ENCODE assay signal across 8 mouse cellular contexts in the genomic region with DNA sequence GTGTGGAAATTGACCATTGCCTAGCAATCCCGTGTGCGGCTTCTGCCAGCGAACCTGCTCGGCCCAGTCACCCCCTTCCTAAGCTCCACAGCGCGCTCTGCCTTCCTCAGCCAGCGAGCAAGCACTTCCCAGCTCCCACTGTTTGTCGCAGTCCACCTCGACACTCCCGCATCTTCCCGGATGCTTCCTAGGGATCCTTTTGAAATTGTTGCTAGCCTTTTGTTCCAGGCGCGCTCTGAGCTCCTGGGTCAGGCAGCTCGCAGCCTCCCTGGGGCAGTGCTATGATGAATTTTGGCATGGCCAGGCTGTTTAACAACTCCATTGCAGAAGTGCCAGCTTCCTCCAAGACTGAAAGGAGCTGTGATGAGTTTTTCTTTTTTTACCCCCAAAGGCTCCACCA.
DNase-seq lines count a peak whose midpoint lies in the region; ATAC-seq lines count a peak whose summit lies in the region.

No protein-coding gene starts in this region.

- ATAC-seq in kidney, embryonic 14.5 days (ENCODE audit: low FRiP score, low TSS enrichment): no peak
- ATAC-seq in forebrain, embryonic 14.5 days: no peak
- no peak for ATAC-seq in liver, embryonic 13.5 days (ENCODE audit: low read depth)

- H3K27me3 ChIP-seq in kidney, embryonic 14.5 days (ENCODE audit: control insufficient read depth, insufficient read depth, low read length): no peaks in the 10 kb centered on the region
- H3K27me3 ChIP-seq in forebrain, embryonic 14.5 days (replicated peaks; ENCODE audit: control insufficient read depth, insufficient read depth, low read length): no peaks in the 10 kb centered on the region; the same call in 1 of the 2 replicates
- no peaks in the 10 kb centered on the region for H3K27me3 ChIP-seq in liver, embryonic 13.5 days

- H3K9me3 ChIP-seq in kidney, embryonic 14.5 days (ENCODE audit: control insufficient read depth, low read length): no peaks in the 10 kb centered on the region
- no peaks in the 10 kb centered on the region for H3K9me3 ChIP-seq in forebrain, embryonic 14.5 days (replicated peaks; ENCODE audit: control insufficient read depth, low read length)
- no peaks in the 10 kb centered on the region for H3K9me3 ChIP-seq in liver, embryonic 13.5 days (replicated peaks)

- DNase-seq in kidney, adult 11 months: no peak
- DNase-seq in adrenal gland, postnatal 36 days: peak; percentile 10 to 21
- peak; percentile 46 for DNase-seq in forebrain, embryonic 14.5 days (ENCODE audit: low spot score)
- no peak for DNase-seq in liver, embryonic 13.5 days
- DNase-seq in yolk sac, embryonic 10.5 days (ENCODE audit: low spot score): peak; percentile 12
- DNase-seq in layer of hippocampus, adult 8-10 months (ENCODE audit: low spot score in 2 of 2): no peak
- no peak for DNase-seq in natural killer cell, adult 2 months (ENCODE audit: low spot score in 2 of 2)

- no peaks in the 10 kb centered on the region for H3K36me3 ChIP-seq in kidney, embryonic 14.5 days (ENCODE audit: control insufficient read depth, insufficient read depth, low read length)
- H3K36me3 ChIP-seq in forebrain, embryonic 14.5 days (ENCODE audit: control insufficient read depth, insufficient read depth, low read length): no peaks in the 10 kb centered on the region
- H3K36me3 ChIP-seq in liver, embryonic 13.5 days: no peaks in the 10 kb centered on the region

- H3K27ac ChIP-seq in kidney, embryonic 14.5 days (ENCODE audit: low read depth, low read length): no peak overlapping the region
- peak overlapping the region; percentile 29; the same call in 1 of the 2 replicates for H3K27ac ChIP-seq in forebrain, embryonic 14.5 days (ENCODE audit: low read depth, low read length)
- no peak overlapping the region for H3K27ac ChIP-seq in liver, embryonic 13.5 days

- peak overlapping the region; percentile 45 for H3K4me2 ChIP-seq in kidney, embryonic 14.5 days (replicated peaks; ENCODE audit: low read depth, low read length)
- peak overlapping the region; percentile 42 for H3K4me2 ChIP-seq in forebrain, embryonic 14.5 days (ENCODE audit: low read length)
- H3K4me2 ChIP-seq in liver, embryonic 13.5 days: peak overlapping the region; percentile 10; the same call in 1 of the 2 replicates

- H3K4me3 ChIP-seq in kidney, embryonic 14.5 days (ENCODE audit: low read length): peak overlapping the region; percentile 27
- H3K4me3 ChIP-seq in forebrain, embryonic 14.5 days (ENCODE audit: low read depth, low read length): peak overlapping the region; percentile 15; the same call in 1 of the 2 replicates
- no peak overlapping the region for H3K4me3 ChIP-seq in liver, embryonic 13.5 days (replicated peaks)

- peak overlapping the region; percentile 1; the same call in 1 of the 2 replicates for H3K9ac ChIP-seq in kidney, embryonic 14.5 days (ENCODE audit: low read depth, low read length)
- peak overlapping the region; percentile 48 for H3K9ac ChIP-seq in forebrain, embryonic 14.5 days (ENCODE audit: low read length)
- no peak overlapping the region for H3K9ac ChIP-seq in liver, embryonic 13.5 days

- 2% methylated on average over 14 of the region's 14 CpGs for WGBS in kidney, embryonic 14.5 days
- 0% methylated on average over 14 of the region's 14 CpGs for WGBS in forebrain, embryonic 14.5 days
- WGBS in liver, embryonic 13.5 days (ENCODE audit: insufficient replicate concordance): 5% methylated on average over 14 of the region's 14 CpGs

- H3K4me1 ChIP-seq in kidney, embryonic 14.5 days (ENCODE audit: control insufficient read depth, insufficient read depth, low read length): peaks cover 16% of the 10 kb centered on the region; the same call in 1 of the 2 replicates
- H3K4me1 ChIP-seq in forebrain, embryonic 14.5 days (ENCODE audit: control insufficient read depth, insufficient read depth, low read length): peaks cover 17% of the 10 kb centered on the region
- H3K4me1 ChIP-seq in liver, embryonic 13.5 days (replicated peaks): no peaks in the 10 kb centered on the region

Comparison
In these comparisons a context has a peak if more than half of its experiments do, and no peak if none do; other contexts are left out.
1. DNase-seq: peak in adrenal gland, postnatal 36 days (2 of 2), forebrain, embryonic 14.5 days (single experiment) and yolk sac, embryonic 10.5 days (single experiment); none in kidney, adult 11 months (single experiment), liver, embryonic 13.5 days (single experiment), layer of hippocampus, adult 8-10 months (0 of 2) and natural killer cell, adult 2 months (0 of 2).
2. Peak in every context shown above with its lines, with median percentiles within 50 percentile points of each other: H3K4me2 ChIP-seq.